Mouse (Mus musculus) ES-E14 (cell line): ENCODE results near the gene Muc4. TPM values are rescaled to one million over a fixed set of nuclear protein-coding genes. Genes with fewer than 3 reads are reported as not detected.

Experiments used
- DNase-seq: peaks from one replicate; pipeline ENCODE4 v3.0.0-alpha.2; 2013; ENCODE audit warnings: low read depth, low spot score
- H3K27ac ChIP-seq: 2 replicates; pipeline ENCODE4 v1.5.1; 2012; ENCODE audit warnings: low read depth, mild to moderate bottlenecking, low read length, moderate library complexity, mixed read lengths; ENCODE audit not compliant: poor library complexity, insufficient read depth, severe bottlenecking
- H3K36me3 ChIP-seq: 2 replicates; pipeline ENCODE4 v1.6.1; 2012; ENCODE audit warnings: mild to moderate bottlenecking, low read length, moderate library complexity, mixed read lengths; ENCODE audit not compliant: control insufficient read depth, poor library complexity, insufficient read depth, severe bottlenecking
- H3K4me1 ChIP-seq, 2 experiments: fragments of 150-350 bp in 1 of 2; sonication (generic) in 1 of 2; 2 replicates each; pipeline ENCODE4 v1.6.1; 2012; ENCODE audit warnings: low read length in 2 of 2, mild to moderate bottlenecking in 1 of 2, mixed read lengths in 1 of 2; ENCODE audit not compliant: control insufficient read depth in 2 of 2, insufficient read depth in 2 of 2, poor library complexity in 1 of 2
- H3K4me3 ChIP-seq, 2 experiments: fragments of 150-350 bp in 1 of 2; sonication (generic) in 1 of 2; 2 replicates each; pipeline ENCODE4 v1.5.1; 2012; ENCODE audit warnings: low read length in 2 of 2, low read depth in 1 of 2, mild to moderate bottlenecking in 1 of 2, mixed read lengths in 1 of 2; ENCODE audit not compliant: insufficient read depth in 1 of 2, poor library complexity in 1 of 2, severe bottlenecking in 1 of 2
- H3K9ac ChIP-seq: 2 replicates; pipeline ENCODE4 v1.6.1; 2012; ENCODE audit warnings: low read depth, mild to moderate bottlenecking, low read length, mixed read lengths; ENCODE audit not compliant: poor library complexity, insufficient read depth, severe bottlenecking
- H3K9me3 ChIP-seq: fragments of 150-350 bp; sonication (generic); 2 replicates; pipeline ENCODE4 v1.6.1; 2012; ENCODE audit warnings: low read depth, mild to moderate bottlenecking, low read length; ENCODE audit not compliant: control insufficient read depth, insufficient read depth
- CHD2 ChIP-seq: IDR thresholded peaks from 2 replicates; pipeline ENCODE4 v1.6.1; 2014; ENCODE audit warnings: mild to moderate bottlenecking, low read depth, low read length, inconsistent platforms
- HCFC1 ChIP-seq: IDR thresholded peaks from 2 replicates; pipeline ENCODE4 v1.6.1; 2012; ENCODE audit warnings: low read length, inconsistent platforms, borderline replicate concordance; ENCODE audit not compliant: insufficient read depth
- MAFK ChIP-seq: IDR thresholded peaks from 2 replicates; pipeline ENCODE4 v1.6.1; 2014; ENCODE audit warnings: mild to moderate bottlenecking, low read depth, low read length, inconsistent platforms; ENCODE audit not compliant: insufficient read depth
- ZC3H11A ChIP-seq: IDR thresholded peaks from 2 replicates; pipeline ENCODE4 v1.6.1; 2012; ENCODE audit warnings: low read depth, mild to moderate bottlenecking, inconsistent platforms, low read length, borderline replicate concordance
- ZNF384 ChIP-seq: IDR thresholded peaks from 2 replicates; pipeline ENCODE4 v1.6.1; 2012; ENCODE audit warnings: low read depth, low read length, inconsistent platforms
- in situ Hi-C, 2 experiments: fragments of 600-800 bp; cut with MboI; formaldehyde crosslinking; loops; one replicate each; pipeline ENCODE4 v1.15.1; 2025; ENCODE audit warnings: low sequenced_read_pairs in 2 of 2, inconsistent platforms in 1 of 2; ENCODE audit not compliant: unreplicated experiment in 2 of 2
- total RNA-seq: library from RNA; depleted of rRNA; stranded (reverse); fragments of 300-350 nt; gene quantifications from 2 replicates; pipeline ENCODE4 v1.2.3, GENCODE M21; 2012

Muc4 gene
- total RNA-seq, 1 experiment, result 0.13 TPM

- no peak for DNase-seq
- Histone ChIP-seq H3K4me3 (no peak overlapping the region), H3K9ac (no peak overlapping the region), H3K36me3 (peaks cover 14% of the 10 kb centered on the region), H3K4me1 (peaks cover 11 to 22% of the 10 kb centered on the region in 2 experiments; a peak in 3 of 4 replicates), H3K27ac (no peak overlapping the region), H3K9me3 (no peaks in the 10 kb centered on the region)
- TF ChIP-seq ZC3H11A, result no peak
- no peak for TF ChIP-seq HCFC1
- no peak for TF ChIP-seq ZNF384
- no peak for TF ChIP-seq MAFK
- TF ChIP-seq CHD2, result no peak
- in situ Hi-C loops, result no loop called here
These were observed 87.2 kb downstream of the Muc4 start for GRCm38 (mm10) chr16:32822881-32823280.

GRCm38 (mm10) chr16:32823487-32823886 lies 87.8 kb downstream of the Muc4 start:
- no peak overlapping the region for H3K27ac ChIP-seq
- no peaks in the 10 kb centered on the region for H3K9me3 ChIP-seq
- in situ Hi-C loops, result no loop called here
- H3K36me3 ChIP-seq, result peaks cover 17% of the 10 kb centered on the region
- TF ChIP-seq ZNF384 (no peak), ZC3H11A (no peak), HCFC1 (no peak), MAFK (no peak), CHD2 (no peak)
- DNase-seq, result no peak
- H3K9ac ChIP-seq, result no peak overlapping the region
- peaks cover 11 to 22% of the 10 kb centered on the region in 2 experiments; a peak in 3 of 4 replicates for H3K4me1 ChIP-seq
- no peak overlapping the region for H3K4me3 ChIP-seq

GRCm38 (mm10) chr16:32824061-32824460 lies 88.4 kb downstream of the Muc4 start:
- H3K36me3 ChIP-seq, result peaks cover 17% of the 10 kb centered on the region
- in situ Hi-C loops, result no loop called here
- TF ChIP-seq ZC3H11A, result no peak
- no peak for TF ChIP-seq HCFC1
- no peak for TF ChIP-seq MAFK
- no peak for TF ChIP-seq CHD2
- no peak for TF ChIP-seq ZNF384

GRCm38 (mm10) chr16:32825380-32825779 lies 89.7 kb downstream of the Muc4 start:
- DNase-seq, result no peak
- no peak overlapping the region for H3K9ac ChIP-seq
- H3K9me3 ChIP-seq, result no peaks in the 10 kb centered on the region
- H3K4me3 ChIP-seq, result no peak overlapping the region
- peaks cover 17% of the 10 kb centered on the region for H3K36me3 ChIP-seq
- in situ Hi-C loops, result no loop called here
- no peak overlapping the region for H3K27ac ChIP-seq
- TF ChIP-seq ZC3H11A (no peak), HCFC1 (no peak), MAFK (no peak), CHD2 (no peak), ZNF384 (no peak)
- peaks cover 11 to 22% of the 10 kb centered on the region in 2 experiments; a peak in 3 of 4 replicates for H3K4me1 ChIP-seq

More at GRCm38 (mm10) chr16:32824061-32824460, 88.4 kb downstream of the Muc4 start:
- Histone ChIP-seq H3K27ac (no peak overlapping the region), H3K4me1 (peaks cover 11 to 22% of the 10 kb centered on the region in 2 experiments; a peak in 3 of 4 replicates), H3K9ac (no peak overlapping the region), H3K9me3 (no peaks in the 10 kb centered on the region), H3K4me3 (no peak overlapping the region)
- no peak for DNase-seq
